Mouse (Mus musculus) myocyte (in vitro differentiated cells): Measurements from ENCODE around the gene Anks1b. TPM values are rescaled to one million over a fixed set of nuclear protein-coding genes. Genes with fewer than 3 reads are reported as not detected.

ENCODE experiments used
- H3K27me3 ChIP-seq: one replicate; pipeline ENCODE4 v1.6.1; 2011; ENCODE audit not compliant: control insufficient read depth, insufficient read depth, insufficient read length
- H3K36me3 ChIP-seq: one replicate; pipeline ENCODE4 v1.6.1; 2011; ENCODE audit not compliant: control insufficient read depth, insufficient read depth
- H3K4me2 ChIP-seq: one replicate; pipeline ENCODE4 v1.6.1; 2011; ENCODE audit warnings: low read depth, control low read depth
- H3K4me3 ChIP-seq: one replicate; pipeline ENCODE4 v1.5.1; 2011; ENCODE audit warnings: mild to moderate bottlenecking, control low read depth, moderate library complexity
- H3K79me2 ChIP-seq: one replicate; pipeline ENCODE4 v1.6.1; 2011; ENCODE audit not compliant: control insufficient read depth, insufficient read depth
- H3ac ChIP-seq: one replicate; pipeline ENCODE4 v1.6.1; 2011; ENCODE audit not compliant: control insufficient read depth, insufficient read length
- CEBPB ChIP-seq: IDR thresholded peaks from 2 replicates; pipeline ENCODE4 v1.6.1; 2011; ENCODE audit warnings: mild to moderate bottlenecking, moderate library complexity; ENCODE audit not compliant: poor library complexity, insufficient read depth, severe bottlenecking
- E2F4 ChIP-seq: IDR thresholded peaks from one replicate; pipeline ENCODE4 v1.6.1; 2011; ENCODE audit warnings: mild to moderate bottlenecking, control low read depth, moderate library complexity; ENCODE audit not compliant: insufficient read depth
- MAX ChIP-seq: IDR thresholded peaks from one replicate; pipeline ENCODE4 v1.6.1; 2011; ENCODE audit warnings: low read depth, mild to moderate bottlenecking, control low read depth
- MYOD1 ChIP-seq, 3 experiments: IDR thresholded peaks; one replicate each; pipeline ENCODE4 v1.6.1; 2011; ENCODE audit warnings: control low read depth in 2 of 3, low read depth in 2 of 3, mild to moderate bottlenecking in 2 of 3, moderate library complexity in 1 of 3; ENCODE audit not compliant: insufficient read length in 2 of 3, control insufficient read depth in 1 of 3
- MYOG ChIP-seq, 3 experiments: IDR thresholded peaks; one replicate each; pipeline ENCODE4 v1.6.1; 2011; ENCODE audit warnings: control low read depth in 2 of 3, low read depth in 2 of 3, mild to moderate bottlenecking in 2 of 3; ENCODE audit not compliant: insufficient read length in 2 of 3, control insufficient read depth in 1 of 3, insufficient read depth in 1 of 3
- POLR2A ChIP-seq: IDR thresholded peaks from one replicate; pipeline ENCODE4 v1.6.1; 2011; ENCODE audit warnings: low read depth, mild to moderate bottlenecking, control low read depth, moderate library complexity; ENCODE audit not compliant: insufficient read length
- POLR2AphosphoS2 ChIP-seq: IDR thresholded peaks from one replicate; pipeline ENCODE4 v1.6.1; 2011; ENCODE audit warnings: low read depth, control low read depth; ENCODE audit not compliant: insufficient read length
- REST ChIP-seq: IDR thresholded peaks from one replicate; pipeline ENCODE4 v1.6.1; 2011; ENCODE audit warnings: mild to moderate bottlenecking, control low read depth, moderate library complexity; ENCODE audit not compliant: insufficient read depth, insufficient read length
- SRF ChIP-seq: IDR thresholded peaks from one replicate; pipeline ENCODE4 v1.6.1; 2011; ENCODE audit warnings: low read depth; ENCODE audit not compliant: control insufficient read depth, insufficient read length
- TCF12 ChIP-seq: IDR thresholded peaks from one replicate; pipeline ENCODE4 v1.6.1; 2011; ENCODE audit warnings: mild to moderate bottlenecking, control low read depth; ENCODE audit not compliant: poor library complexity, insufficient read depth, severe bottlenecking
- TCF3 ChIP-seq: IDR thresholded peaks from one replicate; pipeline ENCODE4 v1.6.1; 2011; ENCODE audit warnings: low read depth, control low read depth; ENCODE audit not compliant: insufficient read length
- USF1 ChIP-seq: IDR thresholded peaks from one replicate; pipeline ENCODE4 v1.6.1; 2011; ENCODE audit warnings: low read depth, mild to moderate bottlenecking, control low read depth, moderate library complexity
- polyA plus RNA-seq: library from polyadenylated mRNA; unstranded; fragments of >200 nt; fragmentation: generic; extraction: Trizol; gene quantifications from one replicate; pipeline ENCODE4 v1.2.1, GENCODE M21; 2012; ENCODE audit warnings: missing spikeins

Anks1b gene
- polyA plus RNA-seq, 1 experiment = 0.13 TPM

- no peak overlapping the region for H3ac ChIP-seq
- no peak for TF ChIP-seq CEBPB
- no peak for TF ChIP-seq MAX
- no peak for TF ChIP-seq REST
- TF ChIP-seq MYOG (IDR thresholded peaks at IDR 0.05; ENCODE audit: control insufficient read depth in 1 of 3, insufficient read depth in 1 of 3, insufficient read length in 2 of 3, low read depth in 2 of 3) = no peak
- no peak for TF ChIP-seq E2F4
- no peak for TF ChIP-seq MYOD1 (IDR thresholded peaks at IDR 0.05; ENCODE audit: control insufficient read depth in 1 of 3, insufficient read length in 2 of 3, low read depth in 2 of 3)
- TF ChIP-seq TCF12 = no peak
- TF ChIP-seq USF1 = no peak
- no peak for TF ChIP-seq POLR2AphosphoS2
- no peak for TF ChIP-seq TCF3
- no peaks in the 10 kb centered on the region for H3K36me3 ChIP-seq
- no peak overlapping the region for H3K4me3 ChIP-seq
- H3K27me3 ChIP-seq = peaks cover 3% of the 10 kb centered on the region
- no peaks in the 10 kb centered on the region for H3K79me2 ChIP-seq
- peak overlapping the region; percentile 63 for H3K4me2 ChIP-seq
These were observed 855.4 kb downstream of the Anks1b start for GRCm38 (mm10) chr10:90728401-90729358.

- no peaks in the 10 kb centered on the region for H3K79me2 ChIP-seq
- no peak overlapping the region for H3ac ChIP-seq
- peaks cover 3% of the 10 kb centered on the region for H3K27me3 ChIP-seq
- TF ChIP-seq TCF3 (no peak), MAX (no peak), TCF12 (no peak), MYOG (IDR thresholded peaks at IDR 0.05; ENCODE audit: control insufficient read depth in 1 of 3, insufficient read depth in 1 of 3, insufficient read length in 2 of 3, low read depth in 2 of 3) (no peak), REST (no peak), E2F4 (no peak), MYOD1 (IDR thresholded peaks at IDR 0.05; ENCODE audit: control insufficient read depth in 1 of 3, insufficient read length in 2 of 3, low read depth in 2 of 3) (no peak), SRF (no peak), POLR2AphosphoS2 (no peak), POLR2A (no peak), USF1 (no peak), CEBPB (no peak)
- H3K4me3 ChIP-seq = no peak overlapping the region
- no peak overlapping the region for H3K4me2 ChIP-seq
- H3K36me3 ChIP-seq = no peaks in the 10 kb centered on the region
These were observed 856.2 kb downstream of the Anks1b start for GRCm38 (mm10) chr10:90729527-90729926.

- Histone ChIP-seq H3ac (no peak overlapping the region), H3K4me3 (no peak overlapping the region), H3K27me3 (no peaks in the 10 kb centered on the region), H3K36me3 (no peaks in the 10 kb centered on the region), H3K79me2 (no peaks in the 10 kb centered on the region), H3K4me2 (no peak overlapping the region)
- TF ChIP-seq TCF12 (no peak), SRF (no peak), TCF3 (no peak), MYOD1 (IDR thresholded peaks at IDR 0.05; ENCODE audit: control insufficient read depth in 1 of 3, insufficient read length in 2 of 3, low read depth in 2 of 3) (no peak), MAX (no peak), CEBPB (no peak)
These were observed 859.5 kb downstream of the Anks1b start for GRCm38 (mm10) chr10:90732823-90733222.

GRCm38 (mm10) chr10:90733632-90734031, 860.3 kb downstream of the Anks1b start:
- TF ChIP-seq REST = no peak
- no peak for TF ChIP-seq USF1
- TF ChIP-seq E2F4 = no peak
- no peak for TF ChIP-seq MYOD1 (IDR thresholded peaks at IDR 0.05; ENCODE audit: control insufficient read depth in 1 of 3, insufficient read length in 2 of 3, low read depth in 2 of 3)
- no peak for TF ChIP-seq MYOG (IDR thresholded peaks at IDR 0.05; ENCODE audit: control insufficient read depth in 1 of 3, insufficient read depth in 1 of 3, insufficient read length in 2 of 3, low read depth in 2 of 3)
- no peak for TF ChIP-seq CEBPB
- TF ChIP-seq TCF12 = no peak
- no peak for TF ChIP-seq SRF
- TF ChIP-seq TCF3 = no peak
- TF ChIP-seq POLR2AphosphoS2 = no peak
- no peak for TF ChIP-seq POLR2A
- no peak for TF ChIP-seq MAX
- Histone ChIP-seq H3ac (no peak overlapping the region), H3K27me3 (no peaks in the 10 kb centered on the region), H3K4me2 (no peak overlapping the region), H3K4me3 (no peak overlapping the region), H3K79me2 (no peaks in the 10 kb centered on the region), H3K36me3 (no peaks in the 10 kb centered on the region)
